Mouse (Mus musculus) liver, embryonic 13.5 days (tissue): ENCODE results near the gene Wdr1. TPM values are rescaled to one million over a fixed set of nuclear protein-coding genes. Genes with fewer than 3 reads are reported as not detected.
A peak's percentile ranks its signal among the peaks of the same experiment; 100 is the strongest.

Experiments used
- ATAC-seq: fragments of 200-750 bp; cut with Nextera tagmentation; 2 replicates; pipeline ENCODE4 v1.8.0; 2017; ENCODE audit warnings: low read depth, mild to moderate bottlenecking, moderate number of reproducible peaks, moderate library complexity
- DNase-seq: peaks from one replicate; pipeline ENCODE4 v3.0.0; 2022
- H3K27ac ChIP-seq: fragments of 300-500 bp; sonication (generic); 2 replicates; pipeline ENCODE4 v1.5.1; 2015; ENCODE audit warnings: moderate library complexity, mild to moderate bottlenecking, inconsistent platforms
- H3K27me3 ChIP-seq: fragments of 300-500 bp; sonication (generic); 2 replicates; pipeline ENCODE4 v1.6.1; 2015; ENCODE audit warnings: mild to moderate bottlenecking, inconsistent platforms
- H3K36me3 ChIP-seq: fragments of 300-500 bp; sonication (generic); 2 replicates; pipeline ENCODE4 v1.6.1; 2015; ENCODE audit warnings: mild to moderate bottlenecking, inconsistent platforms
- H3K4me1 ChIP-seq: fragments of 300-500 bp; sonication (generic); replicated peaks from 2 replicates; pipeline ENCODE4 v1.6.1; 2015; ENCODE audit warnings: inconsistent platforms
- H3K4me2 ChIP-seq: fragments of 300-500 bp; sonication (generic); 2 replicates; pipeline ENCODE4 v1.6.1; 2015; ENCODE audit warnings: inconsistent platforms, mild to moderate bottlenecking, moderate library complexity
- H3K4me3 ChIP-seq: fragments of 300-500 bp; sonication (generic); replicated peaks from 2 replicates; pipeline ENCODE4 v1.5.1; 2015; ENCODE audit warnings: mild to moderate bottlenecking, inconsistent platforms
- H3K9ac ChIP-seq: fragments of 300-500 bp; sonication (generic); 2 replicates; pipeline ENCODE4 v1.6.1; 2015; ENCODE audit warnings: mild to moderate bottlenecking, inconsistent platforms
- H3K9me3 ChIP-seq: fragments of 300-500 bp; sonication (generic); replicated peaks from 2 replicates; pipeline ENCODE4 v1.6.1; 2016; ENCODE audit warnings: inconsistent platforms
- WGBS: fragments of 180-500 bp; shearing (Covaris S2); methylation state at CpG from one replicate; pipeline ENCODE4 v1.1.7; 2015; ENCODE audit not compliant: insufficient replicate concordance; 5-methylcytosine and 5-hydroxymethylcytosine counted together
- polyA plus RNA-seq: library from polyadenylated mRNA; unstranded; fragments of >200 nt; fragmentation: Nextera tagmentation; extraction: Ambion mirVana; gene quantifications from 2 replicates; pipeline ENCODE4 v1.2.1, GENCODE M21; 2015

Wdr1 gene
- polyA plus RNA-seq, 1 experiment from 2014 or later, result 89.7 TPM

DNA sequence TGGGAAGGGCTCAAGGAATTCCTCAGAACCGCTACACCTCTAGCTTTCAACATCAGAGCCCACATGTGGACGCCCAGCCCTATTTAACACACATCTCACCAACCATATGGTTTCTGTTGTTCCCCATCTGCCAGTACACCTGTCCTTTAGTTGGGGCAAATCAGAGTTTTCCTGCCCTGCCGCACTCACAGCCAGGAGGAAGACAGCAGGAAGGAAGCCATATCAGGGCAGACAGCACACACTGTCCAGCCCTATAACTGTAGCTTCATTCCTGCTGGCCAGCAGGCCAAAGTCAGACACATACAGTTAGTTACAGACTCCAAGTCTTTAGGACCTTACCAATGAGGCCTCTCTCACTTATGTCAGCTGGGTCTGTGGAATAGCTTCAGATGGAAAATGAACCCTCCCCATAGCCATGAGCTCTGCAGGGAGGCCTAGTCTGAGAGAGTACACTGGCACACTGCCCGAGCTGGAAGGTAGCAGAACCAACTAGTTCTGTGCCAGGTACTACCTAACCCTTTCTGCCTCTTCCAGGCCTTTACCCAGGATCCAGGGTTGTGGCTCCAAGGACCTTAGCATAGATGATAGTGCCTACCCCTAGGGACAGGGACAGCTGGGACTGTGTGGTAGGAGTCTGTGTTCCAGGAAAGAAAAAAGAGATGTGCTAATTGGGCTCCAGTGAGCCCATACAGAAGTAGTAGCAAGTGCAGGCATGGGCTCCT lies 19.4 kb downstream of the Wdr1 start:
- H3K4me3 ChIP-seq, result no peak overlapping the region
- no peak for DNase-seq
- H3K9me3 ChIP-seq, result no peaks in the 10 kb centered on the region
- no peak overlapping the region for H3K9ac ChIP-seq
- no peak for ATAC-seq
- H3K4me1 ChIP-seq, result peaks cover 10% of the 10 kb centered on the region; the same call in 1 of the 2 replicates
- WGBS, result 83% methylated on average over 4 of the region's 4 CpGs
- H3K27ac ChIP-seq, result no peak overlapping the region
- no peaks in the 10 kb centered on the region for H3K27me3 ChIP-seq
- H3K4me2 ChIP-seq, result no peak overlapping the region
- H3K36me3 ChIP-seq, result peaks cover 99% of the 10 kb centered on the region

DNA sequence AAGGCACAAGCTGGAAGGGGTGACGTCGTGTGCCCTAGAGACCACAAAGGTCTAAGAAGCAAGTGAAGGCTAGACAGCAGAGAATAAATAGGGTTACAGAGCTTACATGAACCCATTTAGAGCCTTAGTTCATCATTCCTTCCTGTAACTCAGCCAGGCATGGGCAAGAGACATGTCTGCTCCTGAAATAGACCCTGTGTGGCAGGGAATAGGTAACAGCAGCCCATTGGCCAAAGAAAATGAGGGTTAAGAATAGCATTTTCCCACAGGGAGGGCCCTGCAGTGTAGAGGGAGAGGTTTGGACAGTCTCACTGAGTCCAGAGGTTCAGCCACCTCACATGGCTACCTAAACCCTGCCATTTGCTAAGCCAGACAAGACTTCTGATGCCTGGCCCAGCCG lies 21.3 kb downstream of the Wdr1 start:
- no peak overlapping the region for H3K9ac ChIP-seq
- H3K9me3 ChIP-seq, result no peaks in the 10 kb centered on the region
- peaks cover 10% of the 10 kb centered on the region; the same call in 1 of the 2 replicates for H3K4me1 ChIP-seq
- H3K4me2 ChIP-seq, result no peak overlapping the region
- ATAC-seq (no peak), DNase-seq (no peak)
- H3K36me3 ChIP-seq, result peaks cover 99% of the 10 kb centered on the region
- no peak overlapping the region for H3K4me3 ChIP-seq
- H3K27me3 ChIP-seq, result no peaks in the 10 kb centered on the region
- no peak overlapping the region for H3K27ac ChIP-seq
- WGBS, result 81% methylated on average over 3 of the region's 3 CpGs

DNA sequence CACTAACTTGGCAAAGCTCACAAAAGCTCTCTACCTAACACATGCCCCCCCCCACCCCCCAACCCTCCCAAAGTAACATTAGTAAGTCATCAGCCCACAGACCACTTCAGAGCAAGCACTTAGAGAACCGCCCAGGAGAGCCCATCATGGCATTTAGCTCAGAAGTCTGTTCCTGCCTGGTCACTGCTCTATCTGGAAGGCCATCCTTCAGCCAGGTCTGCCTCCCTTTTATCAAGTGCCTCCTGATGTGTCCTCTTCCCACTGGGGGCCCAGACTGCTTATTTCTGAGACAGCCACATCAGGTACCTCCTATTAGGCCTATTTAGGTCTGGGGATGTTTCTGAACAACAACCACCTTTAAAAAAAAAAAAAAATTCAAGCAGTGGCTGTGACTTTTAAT lies 22.1 kb downstream of the Wdr1 start:
- peaks cover 10% of the 10 kb centered on the region; the same call in 1 of the 2 replicates for H3K4me1 ChIP-seq
- ATAC-seq (peak; percentile 63), DNase-seq (no peak)
- H3K27ac ChIP-seq, result no peak overlapping the region
- H3K9me3 ChIP-seq, result no peaks in the 10 kb centered on the region
- H3K36me3 ChIP-seq, result peaks cover 99% of the 10 kb centered on the region
- 58% methylated on average over 1 of the region's 1 CpGs for WGBS
- H3K9ac ChIP-seq, result no peak overlapping the region
- no peaks in the 10 kb centered on the region for H3K27me3 ChIP-seq
- H3K4me3 ChIP-seq, result no peak overlapping the region
- no peak overlapping the region for H3K4me2 ChIP-seq

DNA sequence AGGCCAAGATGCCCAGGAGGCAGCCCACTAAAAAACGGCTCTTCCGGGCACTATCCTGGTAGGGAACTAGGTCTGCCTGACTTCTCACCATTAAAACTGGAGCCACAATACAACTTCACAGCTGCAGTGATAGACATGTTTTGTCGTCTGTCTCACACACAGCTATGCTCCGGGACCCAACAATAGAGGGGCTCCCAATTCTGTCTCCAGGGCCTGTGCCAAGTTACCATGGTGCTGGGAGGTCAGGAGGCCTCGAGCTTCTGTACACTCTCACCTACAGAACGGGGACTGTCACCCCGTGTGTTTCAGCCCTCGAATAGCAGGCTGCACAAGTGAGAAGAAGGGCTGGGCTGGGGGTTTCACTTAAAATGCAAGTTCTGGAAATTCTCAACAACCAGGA lies 24.5 kb downstream of the Wdr1 start:
- H3K27me3 ChIP-seq, result no peaks in the 10 kb centered on the region
- H3K4me1 ChIP-seq, result 0 out of 2 replicates have a peak, but pooled peaks cover 5% of the 10 kb centered on the region
- no peak overlapping the region for H3K27ac ChIP-seq
- no peak overlapping the region for H3K4me2 ChIP-seq
- no peak overlapping the region for H3K4me3 ChIP-seq
- ATAC-seq, result no peak
- 85% methylated on average over 8 of the region's 8 CpGs for WGBS
- H3K9ac ChIP-seq, result no peak overlapping the region
- no peaks in the 10 kb centered on the region for H3K9me3 ChIP-seq
- H3K36me3 ChIP-seq, result peaks cover 99% of the 10 kb centered on the region
- no peak for DNase-seq

DNA sequence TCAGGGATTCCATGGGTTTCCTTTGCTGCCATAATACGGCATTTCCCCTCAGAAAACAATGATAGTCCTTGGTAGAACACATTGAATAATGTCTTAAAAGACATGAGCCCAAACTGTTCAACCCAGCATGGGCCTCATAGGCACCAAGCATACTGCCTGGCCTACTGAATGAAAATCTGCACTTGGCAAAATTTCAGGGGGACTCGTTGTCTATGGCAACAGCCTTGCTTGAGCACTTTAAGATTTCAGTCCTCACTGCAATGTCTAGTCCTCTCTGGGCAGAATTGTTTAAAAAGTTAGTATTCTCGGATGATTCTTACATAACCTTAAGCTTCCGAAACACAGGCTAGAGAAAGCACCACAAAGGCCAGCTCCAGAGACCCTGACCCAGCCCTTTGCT lies 25.2 kb downstream of the Wdr1 start:
- Histone ChIP-seq H3K9me3 (no peaks in the 10 kb centered on the region), H3K27me3 (no peaks in the 10 kb centered on the region), H3K4me2 (no peak overlapping the region), H3K9ac (no peak overlapping the region), H3K36me3 (peaks cover 99% of the 10 kb centered on the region), H3K4me3 (no peak overlapping the region), H3K27ac (no peak overlapping the region), H3K4me1 (0 out of 2 replicates have a peak, but pooled peaks cover 5% of the 10 kb centered on the region)
- ATAC-seq (no peak), DNase-seq (no peak)
- 81% methylated on average over 4 of the region's 4 CpGs for WGBS

DNA sequence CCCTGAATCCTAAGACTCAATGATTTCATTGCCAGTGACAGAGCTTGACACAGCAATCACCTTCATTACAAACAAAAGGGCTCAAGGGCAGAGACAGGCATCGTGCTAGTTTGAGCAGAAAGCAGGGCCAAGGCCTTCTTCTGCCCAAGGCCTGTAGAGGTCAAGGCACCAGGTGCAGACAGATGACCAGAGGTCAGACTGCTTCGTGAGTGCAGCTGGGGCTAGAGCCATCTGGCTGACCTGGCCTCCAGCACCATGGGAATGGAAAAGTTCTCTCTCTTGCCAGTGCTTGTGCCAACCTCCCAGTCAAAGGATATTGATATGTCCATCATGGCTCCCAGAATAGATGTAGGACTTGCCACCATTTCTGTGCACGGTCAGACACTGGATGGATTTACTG lies 26.2 kb downstream of the Wdr1 start:
- no peak for DNase-seq
- no peak overlapping the region for H3K9ac ChIP-seq
- WGBS, result 82% methylated on average over 3 of the region's 3 CpGs

DNA sequence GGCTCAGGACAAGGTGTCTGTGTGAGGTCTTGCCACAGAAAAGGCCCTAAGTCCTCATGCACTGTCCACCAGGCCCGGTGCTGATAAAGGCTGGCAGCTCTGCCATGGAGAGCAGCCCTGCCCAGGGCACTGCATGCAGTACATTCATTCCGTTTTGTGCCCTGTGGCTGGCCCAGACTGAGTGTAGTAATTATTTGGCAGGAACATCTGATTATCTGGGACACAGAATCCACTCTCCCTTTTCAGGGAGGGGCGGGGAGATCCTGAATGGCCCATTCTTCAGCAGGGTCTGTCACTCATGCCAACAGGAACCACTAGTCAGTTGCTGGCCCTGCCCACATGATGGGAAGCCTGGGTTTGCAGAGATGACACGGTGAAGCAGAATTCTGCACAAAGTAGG lies 30.9 kb downstream of the Wdr1 start:
- Histone ChIP-seq H3K9me3 (no peaks in the 10 kb centered on the region), H3K9ac (no peak overlapping the region), H3K36me3 (peaks cover 98% of the 10 kb centered on the region), H3K27me3 (no peaks in the 10 kb centered on the region), H3K27ac (no peak overlapping the region), H3K4me2 (no peak overlapping the region), H3K4me3 (no peak overlapping the region), H3K4me1 (no peaks in the 10 kb centered on the region)
- ATAC-seq, result no peak
- no peak for DNase-seq
- 83% methylated on average over 4 of the region's 4 CpGs for whole genome bisulfite sequencing

More for the DNA sequence above, 26.2 kb downstream of the Wdr1 start:
- H3K4me1 ChIP-seq, result 0 out of 2 replicates have a peak, but pooled peaks cover 5% of the 10 kb centered on the region
- no peaks in the 10 kb centered on the region for H3K9me3 ChIP-seq
- H3K27me3 ChIP-seq, result no peaks in the 10 kb centered on the region
- no peak overlapping the region for H3K4me2 ChIP-seq
- H3K27ac ChIP-seq, result no peak overlapping the region
- no peak for ATAC-seq
- H3K4me3 ChIP-seq, result no peak overlapping the region
- peaks cover 99% of the 10 kb centered on the region for H3K36me3 ChIP-seq

DNA sequence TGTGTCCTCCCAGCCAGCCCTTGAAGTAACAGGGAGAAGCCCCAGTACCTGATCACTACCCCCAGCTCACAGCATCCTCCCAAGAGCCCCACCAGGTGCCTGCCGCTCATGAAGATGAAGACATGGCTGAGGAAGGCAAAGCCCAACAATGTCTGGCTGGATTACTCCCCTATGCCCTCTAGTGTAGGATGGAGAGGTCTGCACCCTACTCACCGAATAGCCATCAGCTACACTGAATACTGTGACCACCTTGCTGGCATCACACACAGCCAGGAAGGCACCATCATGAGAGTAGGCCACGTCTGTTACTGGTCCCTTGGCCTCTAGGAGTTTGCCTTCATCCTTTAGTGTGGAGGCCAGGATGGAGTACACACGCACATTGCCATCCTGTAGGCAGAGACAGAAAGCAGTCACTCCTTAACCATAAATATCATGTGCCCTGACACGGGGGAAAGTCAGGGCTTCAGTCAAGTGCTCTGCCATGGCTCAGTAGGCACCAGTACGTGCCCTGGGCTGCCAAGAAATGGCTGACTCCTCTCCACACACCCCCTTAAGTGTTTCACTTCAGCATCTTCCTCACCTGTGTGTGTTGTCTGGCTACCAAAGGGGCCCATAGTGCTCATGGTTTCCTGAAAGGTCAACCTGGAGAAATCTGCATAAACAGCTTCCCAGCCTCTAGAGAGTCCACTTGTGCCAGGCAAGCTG lies 33.1 kb downstream of the Wdr1 start:
- 73% methylated on average over 6 of the region's 6 CpGs for WGBS
- H3K4me1 ChIP-seq, result no peaks in the 10 kb centered on the region
- no peak overlapping the region for H3K27ac ChIP-seq
- H3K27me3 ChIP-seq, result no peaks in the 10 kb centered on the region
- no peak overlapping the region for H3K9ac ChIP-seq
- H3K4me3 ChIP-seq, result no peak overlapping the region
- ATAC-seq (peak; percentile 55), DNase-seq (no peak)
- no peaks in the 10 kb centered on the region for H3K9me3 ChIP-seq
- H3K36me3 ChIP-seq, result peaks cover 98% of the 10 kb centered on the region
- H3K4me2 ChIP-seq, result no peak overlapping the region

DNA sequence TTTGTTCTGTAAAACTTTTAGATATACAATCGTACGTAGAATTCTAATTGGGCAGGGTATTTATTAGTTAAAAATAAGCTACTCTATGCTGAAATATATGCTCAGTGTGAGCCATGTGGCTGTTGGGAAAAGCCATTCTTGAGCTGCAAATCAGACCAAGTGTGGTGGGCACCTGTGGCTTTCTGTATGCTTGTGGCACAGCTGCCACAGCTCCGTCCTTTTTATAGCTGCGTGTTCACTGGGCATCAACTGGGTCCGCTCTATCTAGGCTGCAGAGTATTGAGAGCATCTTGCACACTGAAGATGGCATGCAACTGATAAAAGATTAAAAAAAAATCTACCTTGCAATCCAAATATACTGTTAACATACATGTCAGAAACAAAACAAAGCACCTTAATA lies 40.0 kb downstream of the Wdr1 start:
- Histone ChIP-seq H3K9me3 (no peaks in the 10 kb centered on the region), H3K4me2 (no peak overlapping the region), H3K4me3 (no peak overlapping the region), H3K36me3 (peaks cover 42% of the 10 kb centered on the region), H3K27ac (no peak overlapping the region), H3K27me3 (no peaks in the 10 kb centered on the region), H3K4me1 (no peaks in the 10 kb centered on the region), H3K9ac (no peak overlapping the region)
- WGBS, result 94% methylated on average over 5 of the region's 5 CpGs
- DNase-seq (no peak), ATAC-seq (no peak)

DNA sequence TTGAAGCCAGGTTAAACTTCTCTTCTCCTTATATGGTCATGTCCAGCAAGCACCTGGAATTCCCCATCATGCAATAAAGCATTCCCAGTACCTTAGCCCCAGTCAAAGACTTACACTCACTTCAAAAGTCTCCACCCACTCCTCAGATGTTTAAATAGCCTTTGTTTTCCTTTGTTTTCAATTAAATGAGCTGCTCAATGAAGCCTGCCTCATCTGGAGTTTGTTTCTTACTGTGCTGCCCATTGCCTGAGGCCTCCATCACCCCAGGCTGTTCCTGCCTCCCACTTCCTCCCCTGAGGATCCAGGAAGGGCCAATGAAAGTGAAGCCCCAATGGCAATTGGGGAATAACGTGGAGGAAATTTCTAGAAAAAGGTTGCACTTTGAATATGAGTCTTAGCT lies 42.2 kb downstream of the Wdr1 start:
- Histone ChIP-seq H3K4me3 (no peak overlapping the region), H3K4me2 (no peak overlapping the region), H3K27ac (no peak overlapping the region), H3K27me3 (no peaks in the 10 kb centered on the region), H3K36me3 (peaks cover 39% of the 10 kb centered on the region), H3K9me3 (no peaks in the 10 kb centered on the region), H3K4me1 (peaks cover 4% of the 10 kb centered on the region; the same call in 1 of the 2 replicates), H3K9ac (no peak overlapping the region)
- WGBS, result 52% methylated on average over 1 of the region's 1 CpGs
- ATAC-seq (no peak), DNase-seq (no peak)

DNA sequence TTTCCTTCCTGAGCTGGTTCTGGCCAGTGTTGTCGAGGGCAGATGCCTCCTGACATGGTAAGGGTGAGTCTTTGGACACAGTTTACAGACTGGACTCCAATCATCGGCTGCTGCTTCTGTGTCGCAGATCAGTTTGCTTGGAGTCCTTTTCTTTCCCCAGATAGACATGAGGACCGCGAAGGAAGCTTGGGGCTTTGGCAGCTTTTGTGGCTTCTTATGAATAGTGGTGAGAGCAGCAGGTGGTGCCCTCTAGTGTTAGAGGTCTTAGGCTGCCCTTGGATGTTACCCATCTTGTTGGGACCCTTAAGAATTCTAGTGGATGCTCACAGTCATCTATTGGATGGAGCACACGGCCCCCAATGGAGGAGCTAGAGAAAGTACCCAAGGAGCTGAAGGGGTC lies 46.8 kb downstream of the Wdr1 start:
- Histone ChIP-seq H3K9ac (peak overlapping the region; percentile 19; the same call in 1 of the 2 replicates), H3K27ac (peak overlapping the region; percentile 48; the same call in 1 of the 2 replicates), H3K27me3 (no peaks in the 10 kb centered on the region), H3K36me3 (peaks cover 62% of the 10 kb centered on the region), H3K9me3 (no peaks in the 10 kb centered on the region), H3K4me2 (0 out of 2 replicates have a peak overlapping the region, but pooled peaks have one; percentile 5), H3K4me3 (no peak overlapping the region), H3K4me1 (peaks cover 38% of the 10 kb centered on the region)
- ATAC-seq, result peak; percentile 47; the same call in 1 of the 2 replicates
- no peak for DNase-seq
- WGBS, result 23% methylated on average over 6 of the region's 6 CpGs
